Mouse (Mus musculus) T-helper 1 cell (primary cell): ENCODE measurements around the gene Plppr3.

ENCODE experiments used
- in situ Hi-C: fragments of 300-600 bp; cut with MboI, MseI; formaldehyde crosslinking; loops from one replicate; pipeline ENCODE4 v1.15.1; 2025; ENCODE audit warnings: high pct_unique_total_duplicates

Gene Plppr3

DNA sequence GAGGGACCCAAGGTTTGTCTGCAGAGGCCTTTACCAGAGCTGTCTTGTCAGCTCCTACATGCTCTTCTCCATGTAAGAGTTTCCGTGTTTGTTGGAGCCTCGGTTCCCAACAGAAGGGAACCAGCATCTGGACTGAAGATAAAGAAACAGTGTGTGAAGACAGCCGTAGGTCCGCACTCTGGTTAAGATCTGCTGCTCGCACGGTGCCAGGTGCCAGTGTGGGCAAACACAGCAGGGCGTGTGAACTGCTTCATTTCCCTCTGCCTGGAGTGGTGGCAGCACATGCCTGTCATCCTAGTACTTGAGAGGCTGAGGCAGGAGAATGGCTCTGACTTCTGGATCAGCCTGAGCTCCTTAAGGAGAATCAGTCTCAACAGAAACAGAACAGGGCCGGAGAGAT is 2.6 kb downstream of the Plppr3 start:
- in situ Hi-C loops: no loop called here

DNA sequence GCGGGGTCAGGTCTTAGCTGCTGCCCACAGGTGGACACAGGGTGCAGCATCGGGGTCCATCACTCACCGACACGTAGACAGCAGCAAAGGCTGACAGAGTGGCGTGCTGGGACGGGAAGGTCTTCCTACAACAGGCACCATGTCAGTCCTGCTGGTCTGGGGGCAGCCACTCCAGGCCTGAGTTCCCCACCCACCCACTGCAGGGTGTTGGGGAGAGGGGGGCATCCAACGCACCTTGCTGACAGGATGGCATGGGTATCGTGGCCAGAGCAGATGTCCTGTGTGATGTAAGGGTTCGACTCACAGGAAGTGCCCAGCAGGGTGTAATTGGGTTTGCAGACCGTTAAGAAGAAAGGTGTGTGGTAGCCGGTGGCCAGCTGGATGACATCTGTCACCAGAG is 7.8 kb downstream of the Plppr3 start:
- in situ Hi-C loops: no loop called here

DNA sequence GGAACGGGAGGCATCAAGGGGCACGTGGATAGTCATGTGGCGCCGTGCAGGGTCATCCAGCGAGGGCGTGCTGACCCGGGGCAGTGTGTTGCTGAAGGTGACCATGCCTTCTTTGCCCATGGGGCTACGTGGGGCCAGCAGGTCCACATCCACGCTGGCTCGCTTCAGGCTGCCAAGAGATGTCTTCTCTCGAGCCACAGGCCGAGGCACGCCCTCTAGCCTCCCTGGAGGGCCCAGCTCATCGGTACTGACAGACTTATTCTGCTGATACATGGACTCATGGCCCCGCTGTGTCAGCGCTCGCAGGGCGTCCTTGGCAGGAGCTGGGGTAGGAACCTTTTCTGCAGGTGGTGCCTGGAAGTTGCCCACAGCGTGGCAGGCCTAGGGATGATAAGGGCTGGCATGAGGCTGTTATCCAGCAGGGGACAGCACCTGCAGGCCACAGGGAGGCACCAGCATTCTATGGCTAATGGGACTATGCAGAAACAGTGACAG is 8.6 kb downstream of the Plppr3 start:
- in situ Hi-C loops: no loop called here

DNA sequence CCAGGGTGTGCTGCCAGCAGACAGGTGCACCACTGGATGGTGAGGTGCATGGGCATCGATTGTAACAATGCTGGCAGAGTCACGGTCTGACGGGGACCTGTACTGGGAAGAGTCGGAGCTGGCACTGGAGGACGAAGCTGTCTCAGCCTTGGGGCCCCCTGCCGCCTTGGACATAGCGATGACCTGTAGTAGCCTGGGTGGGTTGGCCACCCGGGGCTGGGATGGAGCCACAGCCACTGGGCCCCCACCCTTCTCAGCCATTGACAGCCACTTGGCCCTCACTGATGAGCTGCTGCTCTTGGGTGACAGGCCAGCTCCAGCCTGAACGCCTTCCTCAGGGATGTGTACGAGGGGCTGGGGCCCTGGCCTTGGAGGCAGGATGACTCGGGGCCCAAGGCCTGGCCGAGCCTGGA is 9.2 kb downstream of the Plppr3 start:
- in situ Hi-C loops: no loop called here

DNA sequence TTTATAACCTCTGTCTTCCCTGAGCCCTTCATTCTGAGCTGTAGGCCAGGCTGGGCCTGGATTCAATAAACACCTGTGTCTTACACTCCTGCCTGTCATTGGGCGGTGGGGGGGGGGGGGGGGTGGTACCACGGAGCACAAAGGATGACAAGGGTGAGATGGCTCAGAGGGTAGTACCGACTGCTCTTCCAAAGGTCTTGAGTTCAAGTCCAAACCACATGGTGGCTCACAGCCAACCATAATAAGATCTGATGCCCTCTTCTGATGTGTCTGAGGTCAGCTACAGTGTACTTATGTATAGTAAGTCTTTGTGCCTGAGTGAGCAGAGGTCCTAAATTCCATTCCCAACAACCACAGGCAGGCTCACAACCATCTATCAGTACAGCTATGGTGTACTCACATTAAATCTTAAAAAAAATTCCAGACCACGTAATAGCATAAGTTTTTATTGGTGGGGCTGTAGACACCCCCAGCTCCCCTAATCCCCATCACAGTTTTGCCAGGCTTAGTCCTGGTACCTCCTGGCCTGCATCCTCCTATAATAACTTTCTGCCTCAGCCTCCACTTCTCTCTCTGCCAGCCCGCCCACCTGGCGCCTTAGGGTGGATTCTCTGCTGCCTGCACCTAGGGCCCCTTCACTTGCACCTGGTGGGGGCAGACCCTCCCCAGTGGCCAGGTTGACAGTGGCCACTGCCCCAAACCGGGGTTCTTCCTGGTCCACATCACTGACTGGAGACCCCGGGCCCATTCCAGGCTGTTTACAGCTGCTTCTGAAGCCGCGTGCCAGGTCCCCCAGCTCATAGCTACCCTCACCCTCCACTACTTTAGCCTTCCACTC is 9.9 kb downstream of the Plppr3 start:
- in situ Hi-C loops: no loop called here

DNA sequence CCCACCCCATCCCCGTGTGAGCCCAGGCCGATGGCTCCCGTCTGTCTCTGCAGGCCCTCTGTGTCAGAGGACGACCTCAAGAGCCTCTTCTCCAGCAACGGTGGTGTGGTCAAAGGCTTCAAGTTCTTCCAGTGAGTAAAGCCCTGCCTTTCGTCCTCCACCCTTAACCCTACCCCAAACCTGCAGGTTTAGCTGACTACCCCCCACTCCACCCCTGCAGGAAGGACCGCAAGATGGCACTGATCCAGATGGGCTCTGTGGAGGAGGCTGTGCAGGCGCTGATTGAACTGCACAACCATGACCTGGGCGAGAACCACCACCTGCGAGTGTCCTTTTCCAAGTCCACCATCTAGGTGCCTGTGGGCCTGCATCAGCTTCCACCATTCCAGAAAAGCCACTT is 11.5 kb downstream of the Plppr3 start:
- in situ Hi-C loops: no loop called here

DNA sequence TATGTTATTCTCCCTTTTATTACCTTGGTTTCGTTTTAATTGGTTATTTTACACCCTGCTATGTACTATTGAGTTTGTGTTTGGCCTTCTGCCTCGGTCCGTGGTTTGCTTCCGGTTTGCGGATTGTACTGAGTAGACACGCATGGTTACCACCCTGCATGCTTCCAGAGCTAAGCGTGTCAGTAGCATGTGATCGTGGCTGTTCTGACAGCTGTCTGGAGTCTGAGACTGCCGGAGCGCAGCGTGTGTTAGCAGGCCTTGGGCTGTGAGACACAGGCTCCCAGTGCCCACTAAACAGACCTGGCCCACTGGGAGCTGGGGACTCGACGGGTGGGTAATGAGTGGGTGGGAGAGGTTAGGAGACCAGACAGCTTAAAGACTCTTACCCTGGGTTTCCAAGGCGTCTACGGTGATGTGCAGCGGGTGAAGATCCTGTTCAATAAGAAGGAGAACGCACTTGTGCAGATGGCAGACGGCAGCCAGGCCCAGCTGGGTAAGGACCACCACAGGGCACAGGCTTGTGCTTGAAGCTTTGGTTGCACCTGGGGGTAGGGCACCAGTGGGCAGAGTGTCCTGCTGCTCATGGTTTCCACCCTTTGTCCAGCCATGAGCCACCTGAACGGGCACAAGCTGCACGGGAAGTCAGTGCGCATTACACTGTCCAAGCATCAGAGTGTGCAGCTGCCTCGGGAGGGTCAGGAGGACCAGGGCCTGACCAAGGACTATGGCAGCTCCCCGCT is 12.2 kb downstream of the Plppr3 start:
- in situ Hi-C loops: no loop called here

DNA sequence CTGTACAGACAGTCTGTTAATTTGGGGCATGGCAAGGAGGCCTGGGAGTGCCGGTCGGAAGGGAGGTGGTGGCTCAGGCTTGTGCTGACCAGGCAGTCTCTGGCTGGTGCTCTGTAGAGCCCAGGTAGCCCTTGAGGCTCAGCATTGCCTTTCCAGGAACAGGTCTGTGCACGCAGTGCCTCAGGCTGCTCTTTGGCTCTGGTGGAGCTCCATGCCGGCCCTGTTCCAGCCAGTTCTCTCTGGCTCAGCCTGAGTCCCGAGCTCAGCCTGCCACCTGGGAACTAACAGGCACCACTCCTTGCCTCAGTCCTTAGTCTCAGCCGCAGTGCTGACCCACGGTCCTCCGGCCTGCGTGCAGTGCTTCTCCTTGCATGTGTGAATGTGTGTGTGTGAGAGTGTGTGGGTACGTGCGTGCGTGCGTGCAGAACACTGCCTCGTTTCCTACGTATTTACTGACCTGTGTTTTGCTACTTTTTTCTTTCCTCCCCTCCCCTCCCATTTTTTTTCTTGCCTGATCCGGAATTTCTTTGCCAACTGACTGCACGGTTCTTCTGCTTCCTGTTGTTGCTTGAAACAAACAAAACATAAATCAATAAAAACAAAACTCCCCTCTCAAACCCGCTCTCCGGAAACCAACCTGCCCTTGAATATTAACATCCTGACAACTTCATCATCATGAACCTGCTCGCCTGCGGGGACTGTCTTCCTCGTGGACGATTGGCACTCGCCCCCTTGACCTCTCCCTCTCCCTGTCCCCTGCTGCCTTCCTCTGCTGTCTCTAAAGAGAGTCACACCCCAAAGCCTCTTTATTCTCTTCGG is 13.0 kb downstream of the Plppr3 start:
- in situ Hi-C loops: no loop called here

DNA sequence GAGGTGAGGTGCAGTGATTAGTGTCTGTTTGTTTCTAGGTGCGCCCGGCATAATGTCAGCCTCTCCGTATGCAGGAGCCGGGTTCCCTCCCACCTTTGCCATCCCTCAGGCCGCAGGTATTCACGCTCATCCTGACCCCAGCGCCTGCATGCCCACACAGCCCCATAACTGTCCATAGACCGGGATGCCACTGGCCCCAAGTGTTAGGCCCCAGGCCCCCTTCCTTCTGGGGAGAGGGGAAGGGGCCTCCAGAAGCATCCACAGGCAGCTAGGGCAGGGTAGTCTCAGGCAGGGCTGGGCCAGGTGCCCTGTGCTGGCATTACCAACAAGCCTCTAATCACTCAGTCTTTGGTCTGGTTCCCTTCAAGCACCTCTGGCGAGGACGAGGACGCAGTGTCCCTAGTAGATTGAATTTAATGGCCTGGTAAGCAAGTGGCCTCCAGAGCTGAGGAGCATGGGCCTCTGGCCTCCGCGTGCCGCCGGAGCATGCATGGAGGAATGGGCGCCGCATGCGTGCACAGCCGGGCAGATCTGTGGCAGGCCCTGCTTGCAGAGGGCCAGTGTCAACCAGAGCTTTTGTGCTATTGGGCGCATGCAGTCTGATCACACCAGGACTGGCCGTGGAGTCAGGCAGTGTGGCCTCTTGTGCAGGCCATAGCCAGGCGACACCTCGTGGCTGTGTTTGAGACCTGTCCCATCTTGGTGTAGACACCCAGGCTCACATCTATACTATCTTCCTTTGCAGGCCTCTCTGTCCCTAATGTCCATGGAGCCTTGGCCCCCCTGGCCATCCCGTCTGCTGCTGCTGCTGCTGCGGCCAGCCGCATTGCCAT is 14.1 kb downstream of the Plppr3 start:
- in situ Hi-C loops: no loop called here

DNA sequence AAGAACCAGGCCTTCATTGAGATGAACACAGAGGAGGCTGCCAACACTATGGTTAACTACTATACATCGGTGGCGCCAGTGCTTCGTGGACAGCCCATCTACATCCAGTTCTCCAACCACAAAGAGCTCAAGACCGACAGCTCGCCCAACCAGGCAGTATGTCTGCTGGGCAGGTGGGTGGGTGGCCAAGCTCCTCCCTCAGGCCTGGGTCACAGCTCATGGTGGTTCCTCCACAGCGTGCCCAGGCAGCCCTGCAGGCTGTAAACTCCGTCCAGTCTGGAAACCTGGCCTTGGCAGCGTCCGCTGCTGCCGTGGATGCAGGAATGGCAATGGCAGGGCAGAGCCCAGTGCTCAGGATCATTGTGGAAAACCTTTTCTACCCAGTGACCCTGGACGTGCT is 15.3 kb downstream of the Plppr3 start:
- in situ Hi-C loops: no loop called here

DNA sequence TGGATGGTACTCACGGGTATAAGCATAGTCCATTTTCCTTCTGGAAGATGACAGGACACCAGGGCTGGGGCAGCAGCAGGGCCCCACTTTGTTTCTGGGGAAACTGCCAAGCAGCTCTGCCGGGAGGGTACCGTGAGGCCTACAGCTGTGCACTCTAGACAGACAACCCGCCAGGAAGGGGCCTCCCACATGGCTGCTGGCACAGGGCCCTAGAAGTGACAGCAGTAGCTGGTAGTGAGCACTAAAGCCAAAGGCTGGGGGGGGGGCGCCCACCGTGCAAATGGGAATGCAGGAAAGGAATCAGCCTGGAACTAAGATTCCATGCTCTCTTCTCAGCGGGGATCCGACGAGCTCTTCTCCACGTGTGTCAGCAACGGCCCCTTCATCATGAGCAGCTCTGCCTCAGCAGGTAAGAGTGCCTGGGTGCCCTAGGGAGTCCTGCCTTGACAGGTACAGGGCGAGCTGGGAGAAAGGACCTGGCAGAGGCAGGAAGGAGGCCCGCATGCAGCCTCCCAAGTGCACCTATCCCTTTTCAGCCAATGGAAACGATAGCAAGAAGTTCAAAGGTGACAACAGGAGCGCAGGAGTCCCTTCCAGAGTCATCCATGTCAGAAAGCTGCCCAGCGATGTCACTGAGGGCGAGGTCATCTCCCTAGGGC is 15.9 kb downstream of the Plppr3 start:
- in situ Hi-C loops: no loop called here

DNA sequence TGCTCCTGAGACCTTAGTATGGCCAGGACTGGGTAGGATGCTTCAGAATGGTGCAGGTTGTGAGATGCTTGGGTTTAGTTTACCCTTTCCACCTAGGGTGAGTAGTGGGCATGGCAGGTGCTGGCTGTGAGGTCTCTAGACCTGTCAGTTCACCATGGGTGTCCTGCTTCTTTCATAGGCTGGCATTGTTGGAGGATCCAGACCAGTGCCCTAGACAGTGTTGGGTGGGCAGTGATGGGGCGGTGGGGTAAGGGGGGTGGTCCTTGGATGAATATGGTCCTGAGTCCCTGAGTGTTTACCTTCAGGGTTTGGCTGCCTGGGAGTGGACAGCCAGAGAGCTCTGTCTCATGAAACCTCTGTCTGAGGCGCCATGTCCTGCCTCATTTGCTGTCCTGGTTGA is 16.5 kb downstream of the Plppr3 start:
- in situ Hi-C loops: no loop called here

DNA sequence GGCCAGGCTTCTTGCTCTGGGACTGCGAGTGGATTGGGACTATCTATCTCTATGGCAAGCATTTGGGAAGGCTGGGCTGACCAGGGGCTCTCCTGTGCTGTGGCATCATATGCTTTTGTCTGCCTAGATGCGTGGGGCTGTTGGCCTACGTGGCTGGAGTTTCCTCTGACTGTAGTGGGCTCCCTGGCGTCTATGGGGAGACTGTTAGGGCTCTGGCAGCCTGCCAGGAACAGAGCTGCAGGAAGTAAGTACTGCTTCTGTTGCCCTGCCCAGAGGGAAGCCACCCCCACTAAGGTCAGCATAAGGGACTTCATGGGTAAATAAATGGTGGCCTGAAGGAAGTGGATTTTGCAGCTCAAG is 17.0 kb downstream of the Plppr3 start:
- in situ Hi-C loops: no loop called here

DNA sequence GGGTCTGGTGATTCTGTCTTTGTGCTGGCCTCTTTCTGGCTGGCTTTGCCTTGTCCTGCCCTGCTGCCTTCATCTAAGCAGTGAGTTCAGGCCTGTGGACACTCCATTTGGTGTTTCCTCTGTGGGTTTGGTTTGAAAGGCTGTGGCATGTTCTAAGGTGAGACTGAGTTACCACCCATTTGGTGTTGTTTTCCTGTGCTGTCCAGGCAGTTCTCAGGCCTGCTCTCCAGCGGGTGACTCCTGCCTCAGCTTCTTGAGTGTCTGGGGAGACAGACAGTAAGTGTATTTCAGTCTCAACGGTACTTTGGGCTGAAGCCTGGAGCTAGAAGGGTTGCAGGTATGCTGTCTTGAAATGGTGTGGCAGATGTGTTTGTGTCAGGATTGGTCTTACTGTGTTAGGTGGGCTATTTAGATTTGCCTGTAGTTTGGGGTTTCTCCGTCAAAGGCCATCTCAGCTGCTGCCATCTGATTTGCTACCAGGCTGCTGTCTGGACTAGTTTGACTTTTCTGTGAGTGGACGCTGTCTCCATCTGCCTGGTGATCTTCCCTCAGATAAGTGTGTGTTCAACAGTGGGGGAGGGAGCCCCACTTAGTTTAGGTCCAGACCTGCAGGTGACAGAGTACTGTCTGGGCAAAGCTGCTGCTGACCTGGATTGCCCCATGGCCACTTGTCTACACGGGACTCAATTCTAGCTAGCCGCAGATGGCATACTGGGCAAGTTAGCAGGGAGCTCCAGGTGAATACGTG is 17.6 kb downstream of the Plppr3 start:
- in situ Hi-C loops: no loop called here

DNA sequence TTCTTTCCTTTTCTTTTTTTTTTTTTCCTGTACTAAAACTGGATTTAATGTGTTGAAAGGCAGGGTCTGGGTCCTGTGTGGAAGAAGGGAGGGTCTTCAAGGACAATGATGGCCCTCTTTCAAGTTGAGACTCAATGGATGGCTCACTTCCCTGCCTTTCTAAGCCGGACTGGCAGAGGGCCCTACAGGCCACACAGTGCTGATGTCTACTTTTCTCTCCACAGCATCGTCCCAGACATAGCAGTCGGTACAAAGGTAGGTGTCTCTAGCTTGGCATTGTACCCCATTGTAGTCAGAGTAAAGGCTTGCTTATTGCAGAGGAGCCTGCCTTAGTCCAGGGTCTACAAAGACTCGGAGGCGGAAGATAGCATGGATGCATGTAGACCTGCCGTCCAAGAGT is 18.2 kb downstream of the Plppr3 start:
- in situ Hi-C loops: no loop called here

DNA sequence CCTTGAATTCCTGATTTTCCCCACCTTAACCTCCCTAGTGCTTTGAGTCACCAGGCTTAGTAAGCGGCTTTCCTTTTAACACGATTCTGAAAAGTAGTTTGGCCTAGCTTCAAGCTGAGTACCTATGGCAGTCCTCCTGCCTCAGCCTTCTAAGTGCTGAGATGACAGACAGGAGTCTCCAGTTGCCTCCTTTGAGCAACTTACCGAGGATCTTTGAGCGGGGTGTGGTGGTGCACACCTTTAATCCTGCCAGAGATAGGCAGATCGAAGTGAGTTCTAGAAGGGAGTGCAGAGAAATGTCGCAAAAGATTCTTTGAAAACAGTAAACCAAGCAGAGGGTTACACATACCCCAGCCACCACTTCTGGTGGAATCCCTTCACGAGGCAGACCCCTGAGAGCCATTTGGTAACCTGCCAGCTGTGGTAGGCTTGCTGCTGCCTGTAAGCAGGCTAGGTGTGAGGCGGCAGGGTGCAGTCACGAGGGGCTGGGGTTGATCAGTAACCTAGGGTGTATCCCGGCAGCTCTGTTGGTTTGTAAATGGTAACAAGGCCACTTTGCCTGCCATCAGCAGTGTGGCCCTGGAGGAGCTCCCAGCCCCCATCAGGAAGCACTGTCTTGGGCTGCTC is 18.8 kb downstream of the Plppr3 start:
- in situ Hi-C loops: no loop called here

DNA sequence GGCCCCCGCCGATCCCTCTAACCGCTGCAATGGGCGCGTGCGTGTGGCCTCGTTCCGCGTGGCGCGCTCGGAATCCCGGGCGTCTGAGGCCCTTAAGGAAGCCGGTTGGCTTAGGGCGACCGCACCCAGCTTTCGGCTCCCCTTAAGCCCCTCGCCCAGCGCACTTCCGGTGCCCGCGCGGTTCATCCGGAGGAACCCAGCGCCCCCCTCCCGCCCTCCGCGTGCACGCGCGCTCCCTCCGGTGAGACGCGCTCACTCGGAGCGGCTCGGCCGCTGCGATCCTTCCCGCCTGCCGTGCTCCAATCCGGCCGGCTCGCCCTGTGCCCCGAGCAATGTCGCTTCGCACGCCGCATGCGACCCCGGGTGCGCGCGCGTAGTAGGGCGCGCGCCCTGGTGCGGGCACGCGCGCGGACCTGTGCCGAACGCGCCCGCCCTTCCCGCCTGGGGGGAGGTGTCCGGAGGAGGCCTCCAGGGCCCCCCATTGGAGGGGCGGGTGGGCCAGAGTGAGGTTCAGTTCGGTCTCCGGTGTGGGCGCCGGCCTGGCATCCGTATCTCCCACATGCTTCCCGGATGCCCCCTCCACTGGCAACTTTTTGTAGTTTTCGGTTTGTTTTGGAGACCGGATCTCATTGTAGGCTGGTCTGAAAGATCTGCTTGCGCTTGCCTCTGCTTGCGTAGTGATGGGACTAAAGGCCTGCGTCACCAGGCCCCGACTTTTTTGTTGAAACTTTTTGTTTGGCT is 19.5 kb downstream of the Plppr3 start:
- in situ Hi-C loops: no loop called here

DNA sequence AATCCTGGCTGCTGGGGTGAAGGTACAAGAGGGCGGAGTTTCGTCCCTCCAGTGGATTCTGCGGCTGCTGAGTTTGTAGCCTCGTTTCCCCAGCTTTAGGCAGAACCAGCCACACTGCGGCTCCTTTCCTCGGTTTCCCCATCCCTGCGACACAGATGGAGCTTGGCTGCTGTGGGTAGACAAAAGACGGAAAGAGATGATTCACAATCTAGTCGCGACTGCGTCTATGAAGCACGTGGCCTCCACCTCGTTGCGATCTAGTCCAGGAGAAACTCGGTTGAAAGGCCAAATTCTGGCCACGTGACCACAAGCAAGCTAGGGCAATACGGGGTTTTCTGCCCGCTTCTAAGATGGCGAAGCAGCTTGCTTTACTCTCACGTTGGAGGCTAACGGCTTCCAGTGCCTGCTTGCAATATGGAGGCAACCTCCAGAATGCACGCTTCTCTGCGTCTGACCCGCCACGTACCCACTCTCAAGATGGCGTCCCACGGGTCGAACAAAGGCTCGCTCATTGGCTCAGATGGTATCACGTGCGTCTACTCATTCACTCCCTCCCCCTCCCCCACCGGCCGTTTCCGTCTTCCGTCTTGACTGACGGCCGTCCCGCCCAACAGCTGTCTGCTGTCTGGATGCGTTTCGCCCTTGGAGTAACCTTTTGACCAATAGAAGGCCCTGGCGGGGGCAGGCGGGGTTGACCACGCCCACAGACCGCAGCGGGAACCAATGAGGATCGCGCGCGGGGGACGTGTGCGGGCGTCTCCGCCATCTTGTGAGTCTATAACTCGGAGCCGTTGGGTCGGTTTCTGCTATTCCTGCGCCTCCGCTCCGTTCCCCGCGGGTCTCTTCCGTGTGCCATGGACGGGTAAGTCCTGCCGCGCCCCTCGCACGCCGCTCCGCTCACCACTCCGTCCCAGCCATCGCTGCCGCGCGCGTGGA is 20.3 kb downstream of the Plppr3 start, which contains the start of gene Ptbp1:
TSS of gene Ptbp1 (plus strand) at position 568 of the 936 bp plus-strand sequence.
- in situ Hi-C loops: no loop called here
